Mouse (Mus musculus): ENCODE measurements around the gene Ercc8. TPM values are rescaled to one million over a fixed set of nuclear protein-coding genes. Genes with fewer than 3 reads are reported as not detected.
A peak's percentile ranks its signal among the peaks of the same experiment; 100 is the strongest.

Ercc8 gene
- polyA plus RNA-seq, 1 experiment, result 9.0 TPM

DNA sequence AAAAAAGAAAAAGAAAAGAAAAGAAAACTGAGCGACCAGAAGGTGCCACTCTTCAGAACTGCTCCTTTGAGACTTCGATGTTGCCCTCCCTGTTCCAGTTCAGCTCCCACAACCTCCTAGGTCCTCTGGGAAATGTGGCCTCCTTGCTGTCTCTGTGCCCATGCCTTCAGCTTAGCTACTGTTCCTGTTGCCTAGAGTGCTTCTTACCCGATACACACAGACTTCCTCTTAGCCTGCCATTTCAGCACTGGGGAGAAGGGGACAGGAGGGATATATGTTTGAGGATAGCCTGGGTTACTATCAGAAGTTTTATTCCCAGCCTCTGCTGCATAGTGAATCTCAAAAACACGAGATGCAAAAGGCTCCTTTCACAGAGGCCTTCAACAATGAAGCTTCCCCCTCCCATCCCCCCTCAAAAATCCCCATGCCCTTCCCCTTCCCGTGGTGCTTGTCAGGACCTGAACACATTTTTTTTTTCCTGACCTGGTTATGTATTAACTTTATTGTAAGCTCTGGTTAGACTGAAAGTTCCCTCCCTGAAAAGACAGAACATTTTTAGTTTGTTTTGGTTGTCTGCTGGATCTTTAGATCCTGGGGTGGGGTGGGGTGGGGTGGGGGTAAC, 54.0 kb downstream of the Ercc8 start:
- 36% methylated on average over 5 of the region's 5 CpGs for WGBS
- no peak for DNase-seq (ENCODE audit: low read depth, low spot score)

DNA sequence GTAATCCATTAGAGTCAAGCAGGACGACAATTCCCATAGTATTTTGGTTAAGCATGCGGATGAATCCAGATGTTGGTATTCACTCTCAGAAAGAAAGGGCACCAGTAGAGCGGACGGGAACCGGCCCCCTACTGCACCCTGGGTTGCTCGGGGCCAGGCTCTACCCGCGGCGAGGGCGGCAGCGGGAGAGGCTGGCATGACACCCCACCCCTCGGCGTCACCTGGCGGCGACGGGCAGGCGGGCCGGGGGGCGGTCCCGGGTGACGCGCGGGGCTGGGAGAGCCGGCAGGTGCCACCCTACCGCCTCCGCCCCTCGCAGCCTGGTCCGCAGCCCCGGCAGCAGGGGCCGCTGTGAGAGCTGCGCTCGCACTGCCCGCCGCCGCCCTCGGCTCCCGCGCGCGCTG, 55.6 kb downstream of the Ercc8 start, which contains the start of gene Elovl7:
Elovl7 (plus strand) TSS at position 324 of the 404 bp plus-strand sequence.
- DNase-seq (ENCODE audit: low read depth, low spot score), result no peak
- under 1% methylated on average over 30 of the region's 40 CpGs for WGBS

DNA sequence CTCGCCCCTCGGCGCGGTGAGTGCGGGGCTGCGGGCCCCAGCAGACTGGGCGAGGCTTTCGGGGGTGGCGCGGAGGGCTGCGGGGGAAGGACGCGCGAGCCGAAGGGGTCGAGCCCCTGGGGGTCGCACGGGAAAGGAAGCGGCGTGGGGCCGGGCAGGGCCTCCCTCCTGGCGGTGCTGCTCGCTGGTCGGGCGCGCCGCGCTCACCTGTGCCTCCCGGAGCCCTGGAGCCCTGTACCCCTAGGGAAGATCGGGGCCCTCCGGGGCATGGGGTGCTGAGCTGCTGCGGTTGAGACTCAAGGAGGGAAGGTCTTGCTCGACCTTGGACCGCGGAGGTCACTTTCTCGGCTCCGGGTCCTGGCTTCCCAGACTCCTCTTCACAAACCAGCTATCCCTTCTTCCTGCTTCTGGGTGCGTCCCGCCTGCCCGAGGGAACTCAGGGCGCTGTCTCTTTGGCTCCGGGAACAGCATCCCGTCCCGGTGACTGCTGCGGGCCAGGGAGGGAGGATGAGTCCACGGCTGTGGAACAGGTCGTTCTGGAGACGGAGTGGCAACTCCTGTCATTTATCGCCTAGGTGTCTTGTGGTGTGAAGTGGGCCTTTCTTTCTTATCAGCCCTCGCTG, 56.1 kb downstream of the Ercc8 start:
- WGBS, result 1% methylated on average over 49 of the region's 50 CpGs
- no peak for DNase-seq (ENCODE audit: low read depth, low spot score)

DNA sequence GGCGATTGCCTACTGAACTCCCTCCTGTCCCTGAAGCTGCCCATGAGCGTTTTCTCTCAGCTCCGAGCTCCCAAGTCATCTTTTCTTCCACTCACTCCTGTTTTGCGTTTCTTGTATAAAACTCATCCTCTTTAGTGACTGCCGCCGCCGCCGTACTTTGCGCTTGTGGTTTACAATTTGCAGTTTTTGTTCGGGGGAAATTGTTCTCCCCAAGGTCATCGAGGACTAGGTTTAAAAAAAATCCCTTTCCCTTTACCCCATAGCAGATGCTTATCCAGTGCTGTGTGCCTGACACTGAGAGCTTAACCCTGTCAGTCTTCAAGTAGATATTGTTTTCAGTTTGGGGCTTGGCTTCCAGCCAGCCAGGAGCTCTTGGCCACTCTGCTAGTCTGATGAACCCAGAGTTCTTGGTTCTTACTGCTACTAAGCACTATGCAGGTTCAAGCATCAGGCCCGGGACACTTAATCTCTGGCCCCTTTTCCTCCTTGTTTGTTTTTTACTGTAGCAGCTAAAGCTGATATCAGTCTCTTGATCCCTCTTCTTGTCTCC, 56.8 kb downstream of the Ercc8 start:
- 4% methylated on average over 12 of the region's 12 CpGs for WGBS
- DNase-seq (ENCODE audit: low read depth, low spot score), result no peak

DNA sequence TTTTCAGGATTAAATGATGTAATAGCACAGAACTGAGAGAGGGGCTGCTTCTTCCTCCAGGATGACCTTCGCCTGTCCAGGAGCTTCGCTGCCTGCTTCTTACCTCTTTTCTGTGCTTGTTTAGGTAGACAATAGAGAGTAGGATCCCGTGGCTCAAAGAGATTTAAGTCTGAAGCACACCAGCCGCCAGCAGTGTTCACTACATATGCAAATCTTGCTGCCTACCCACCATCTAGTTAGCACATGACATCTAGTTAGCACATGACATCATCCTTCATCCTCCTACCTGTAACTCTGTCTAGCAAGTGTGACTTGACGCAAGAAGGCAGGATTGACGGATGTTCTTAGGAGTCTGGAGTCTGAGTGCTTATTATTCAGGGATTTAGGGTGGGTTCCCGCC, 61.2 kb downstream of the Ercc8 start:
- 90% methylated on average over 7 of the region's 7 CpGs for WGBS
- DNase-seq (ENCODE audit: low read depth, low spot score), result no peak

DNA sequence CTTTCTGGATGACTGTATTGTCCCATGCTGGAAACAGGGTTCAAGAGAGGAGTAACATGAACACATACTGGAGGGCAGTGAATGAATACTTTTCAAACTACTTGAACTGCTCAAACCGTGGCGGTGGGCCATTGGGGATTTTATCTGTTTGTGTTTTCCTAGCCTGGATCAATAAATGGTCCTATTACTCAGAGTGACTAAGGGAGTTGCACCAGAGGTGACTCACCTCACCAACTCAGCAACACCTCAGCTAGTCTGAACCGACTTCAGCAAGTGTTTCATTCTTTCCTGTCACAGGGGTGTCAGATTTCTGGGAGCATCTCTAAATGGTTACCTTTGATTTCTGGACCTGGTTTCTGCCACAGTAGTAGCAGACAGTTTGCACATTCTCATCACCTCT, 70.7 kb downstream of the Ercc8 start:
- DNase-seq (ENCODE audit: low read depth, low spot score), result no peak
- 25% methylated on average over 3 of the region's 3 CpGs for WGBS

DNA sequence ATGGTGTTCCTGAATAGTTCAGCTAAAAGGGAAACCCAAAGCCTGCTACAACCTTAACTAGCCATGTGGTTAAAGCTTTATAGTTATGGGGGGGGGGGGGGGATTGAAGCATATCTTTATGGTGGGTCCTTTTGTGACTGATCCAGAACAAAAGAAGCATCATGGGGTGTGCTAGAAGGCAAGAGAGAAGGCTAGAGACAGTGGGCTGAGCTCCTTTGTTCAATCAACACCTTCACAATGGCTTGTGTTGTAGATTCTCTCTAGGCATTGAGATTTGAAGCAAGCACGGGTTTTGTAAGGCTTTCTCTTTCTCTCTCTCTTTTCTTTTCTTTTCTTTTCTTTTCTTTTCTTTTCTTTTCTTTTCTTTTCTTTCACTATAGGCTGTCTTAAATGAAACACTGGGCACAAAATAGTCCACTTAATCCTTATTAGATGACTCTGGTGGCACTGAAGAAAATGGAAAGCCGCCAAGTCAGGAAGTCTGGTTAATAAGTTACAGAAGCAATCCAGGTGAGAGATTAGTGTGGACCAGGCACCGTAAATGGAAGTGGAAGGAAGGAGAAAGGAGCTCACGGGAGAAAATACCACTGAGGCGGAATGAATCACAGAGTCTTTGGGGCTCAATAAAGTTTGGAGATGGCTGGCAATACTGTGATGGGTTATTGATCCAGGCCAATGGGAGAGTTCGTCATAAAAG, 71.3 kb downstream of the Ercc8 start:
- peak; percentile 96 for DNase-seq (ENCODE audit: low read depth, low spot score)
- WGBS, result 34% methylated on average over 6 of the region's 6 CpGs

DNA sequence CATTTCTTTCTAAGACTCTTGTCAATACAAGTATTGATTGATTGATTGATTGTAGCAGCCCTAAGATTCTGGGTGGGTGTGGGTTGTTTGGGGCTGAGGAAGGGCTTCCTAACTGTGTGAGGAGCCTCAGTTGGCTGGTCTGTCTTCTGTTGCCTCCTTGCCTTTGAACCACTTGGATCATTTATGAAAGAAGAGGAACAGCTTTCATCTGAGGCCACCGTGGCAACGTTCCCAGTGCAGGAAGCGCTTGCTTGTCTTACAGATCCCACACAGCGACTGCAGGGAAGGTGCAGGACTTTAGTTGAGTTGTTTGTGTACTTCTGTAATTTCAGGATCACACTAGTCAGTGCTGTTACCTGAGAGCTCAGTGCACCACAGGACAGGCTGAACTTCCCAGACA, 81.5 kb downstream of the Ercc8 start:
- 2% methylated on average over 4 of the region's 4 CpGs for WGBS
- no peak for DNase-seq (ENCODE audit: low read depth, low spot score)

DNA sequence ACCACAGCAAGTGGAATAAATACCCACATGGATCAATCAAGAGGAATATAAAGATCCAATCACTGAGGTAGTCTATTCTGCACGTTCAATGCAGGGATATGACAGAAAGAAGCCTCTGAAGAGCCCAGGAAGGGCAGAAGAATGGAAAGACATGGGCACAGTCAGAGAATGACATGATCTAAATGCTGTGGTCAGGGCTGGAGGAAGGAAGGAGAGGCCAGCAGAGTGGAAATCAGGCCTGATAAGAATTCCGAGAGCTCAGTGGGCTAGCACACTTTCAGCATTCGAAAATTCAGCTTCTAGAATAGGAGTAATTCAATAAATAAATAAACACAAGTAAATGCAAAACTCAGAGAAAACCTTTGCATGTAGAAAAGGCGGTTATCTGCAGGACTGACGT, 83.2 kb downstream of the Ercc8 start:
- no peak for DNase-seq (ENCODE audit: low read depth, low spot score)
- WGBS, result 85% methylated on average over 5 of the region's 5 CpGs

Other genes with a start within 250 kb of the Ercc8 start
- gene Smim15, start 114.3 kb upstream of the Ercc8 start, polyA plus RNA-seq (2012; rRNA removed), result 12.1 and 12.4 TPM in 2 replicates
- gene Ndufaf2, start 108 bp upstream of the Ercc8 start, polyA plus RNA-seq (2012; rRNA removed), result 6.9 and 7.1 TPM in 2 replicates
- 19.6 and 20.2 TPM in 2 replicates for gene Elovl7, start 55.7 kb downstream of the Ercc8 start, polyA plus RNA-seq (2012; rRNA removed)
- 2.1 and 2.5 TPM in 2 replicates for gene Depdc1b, start 157.6 kb downstream of the Ercc8 start, polyA plus RNA-seq (2012; rRNA removed)

Data from large intestine, adult 2 months (tissue).